Mouse (Mus musculus) kidney, adult 11 months (tissue): Measurements from ENCODE around the gene Crygn.

Source experiments
- DNase-seq: peaks from one replicate; pipeline ENCODE4 v3.0.0; 2022

Crygn gene

GRCm38 (mm10) chr5:24701271-24701670 lies 56.5 kb downstream of the Crygn start:
- DNase-seq: no peak
